Mouse (Mus musculus) heart, postnatal 0 days (tissue): ENCODE measurements at regions not wholly inside any gene's neighbourhood (a gene's known extent, or its start where the extent isn't known, plus 50 kb on each side); places are given as distances from the start of the nearest gene placed in this dataset.

Experiments used
- CTCF ChIP-seq: IDR thresholded peaks from 2 replicates; pipeline ENCODE4 v1.5.1; 2016; ENCODE audit warnings: antibody characterized with exemption, control low read depth, low read depth
- EP300 ChIP-seq: IDR thresholded peaks from 2 replicates; pipeline ENCODE4 v1.6.1; 2016; ENCODE audit warnings: antibody characterized with exemption, low read depth

DNA sequence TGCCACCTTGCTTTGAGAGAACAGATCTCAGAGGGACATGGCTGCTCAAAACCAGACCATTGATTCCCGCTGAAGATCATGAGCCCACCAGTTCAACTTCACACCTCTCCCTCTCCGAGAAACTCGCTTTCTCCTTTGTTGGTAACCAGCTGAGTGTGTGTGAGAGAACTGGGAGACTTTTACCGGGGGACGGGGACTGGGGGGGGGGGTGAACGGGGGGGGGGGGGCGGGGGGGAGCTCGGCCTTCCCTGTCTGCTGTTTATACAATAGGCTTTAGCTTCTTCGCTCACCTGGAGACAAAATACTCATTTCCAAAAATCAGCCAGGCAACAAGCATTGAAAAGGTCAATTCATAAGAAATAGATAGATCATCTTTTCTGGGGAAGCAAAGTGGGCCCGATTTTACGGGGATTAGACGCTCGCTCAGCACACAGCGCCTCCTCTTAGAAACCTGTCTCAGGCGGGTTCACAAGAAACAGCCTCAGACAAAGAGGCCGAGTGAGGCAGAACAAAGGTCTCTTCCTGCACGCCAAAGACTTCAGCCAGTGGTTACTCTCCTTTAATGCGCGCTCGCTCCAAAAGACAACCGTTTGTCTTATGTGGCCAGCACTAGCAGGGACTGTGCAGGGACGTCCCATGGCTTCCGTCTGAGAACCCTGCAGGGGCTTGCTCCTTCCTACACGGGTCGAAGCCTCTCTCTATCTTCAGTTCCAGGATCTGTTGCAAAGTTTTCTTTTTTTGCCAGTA is 202.7 kb downstream of the Irs2 start:
- TF ChIP-seq CTCF (no peak), EP300 (no peak)
